Mouse (Mus musculus): ENCODE measurements around the gene Trip4. TPM values are rescaled to one million over a fixed set of nuclear protein-coding genes. Genes with fewer than 3 reads are reported as not detected.
"Not testable (repeated sequence)": the region's sequence is repeated elsewhere in the genome, so short reads cannot be mapped to it uniquely, and the experiment has no call there.

Gene Trip4
- polyA plus RNA-seq, 1 experiment from 2014 or later: 13.1 TPM

GRCm38 (mm10) chr9:65787829-65788344 is 120.7 kb downstream of the Trip4 start:
- no peak for ATAC-seq
- H3K9ac ChIP-seq (ENCODE audit: low read depth, low read length): no peak overlapping the region

DNA sequence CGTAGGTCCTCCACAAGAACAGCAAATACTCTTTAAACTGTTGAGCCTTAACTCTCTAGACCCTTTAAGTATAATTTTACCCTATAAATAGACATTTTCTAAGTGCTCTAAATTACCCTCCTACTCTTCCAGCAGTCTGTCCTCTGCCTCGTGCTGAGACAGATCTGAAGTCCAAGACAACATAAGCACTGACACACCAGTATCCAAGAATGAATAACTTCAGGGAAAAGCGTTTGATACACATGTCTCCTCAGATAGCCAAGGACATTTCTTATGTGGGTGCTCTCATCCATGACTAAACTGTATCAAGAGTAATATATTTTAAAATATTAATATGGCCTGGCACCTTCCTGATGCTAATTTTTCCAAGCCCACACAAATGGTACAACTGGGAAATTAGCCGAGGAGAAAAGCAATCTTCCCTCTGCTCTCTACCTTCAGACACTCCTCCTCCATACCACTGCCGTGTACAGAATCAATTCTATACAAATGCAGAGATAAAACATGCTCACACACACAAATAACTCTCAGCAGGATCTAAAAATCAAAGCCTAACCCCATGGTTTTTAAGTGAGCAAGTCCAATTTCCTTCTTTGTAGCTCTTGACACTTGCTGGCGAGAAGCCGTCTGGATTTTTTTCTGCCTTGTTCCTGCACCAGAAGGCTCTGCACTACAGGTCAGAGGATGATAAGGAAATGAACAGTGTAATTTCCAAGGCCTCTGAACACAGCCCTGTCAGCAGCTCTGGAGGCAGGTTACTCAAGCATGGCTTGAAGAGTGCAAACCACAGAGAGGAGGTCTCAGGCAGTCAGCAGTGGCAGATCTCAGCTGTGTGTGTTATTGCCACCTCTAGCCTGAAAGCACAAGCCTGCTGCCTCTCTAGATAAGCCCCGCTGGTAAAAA is 121.5 kb downstream of the Trip4 start:
- Histone ChIP-seq H3K27me3 (replicated peaks; ENCODE audit: control insufficient read depth, insufficient read depth, low read length) (no peaks in the 10 kb centered on the region), H3K4me1 (replicated peaks; ENCODE audit: control insufficient read depth, insufficient read depth, low read length) (peaks cover 3% of the 10 kb centered on the region; the same call in 1 of the 2 replicates), H3K9me3 (ENCODE audit: control insufficient read depth) (no peaks in the 10 kb centered on the region), H3K36me3 (ENCODE audit: control insufficient read depth, insufficient read depth) (0 out of 2 replicates have a peak, but pooled peaks cover 5% of the 10 kb centered on the region), H3K9ac (ENCODE audit: low read depth, low read length) (no peak overlapping the region), H3K4me3 (ENCODE audit: low read depth, low read length) (no peak overlapping the region), H3K27ac (ENCODE audit: low read depth, low read length) (peak overlapping the region; percentile 77), H3K4me2 (replicated peaks; ENCODE audit: low read depth) (peak overlapping the region; percentile 27; the same call in 1 of the 2 replicates)
- no peak for TF ChIP-seq CTCF (IDR thresholded peaks at IDR 0.05; ENCODE audit: low read depth)
- 28% methylated on average over 8 of the region's 8 CpGs for WGBS
- ATAC-seq: peak; percentile 88

More at GRCm38 (mm10) chr9:65787829-65788344, 120.7 kb downstream of the Trip4 start:
- no peaks in the 10 kb centered on the region for H3K9me3 ChIP-seq (ENCODE audit: control insufficient read depth)
- no peak overlapping the region for H3K4me3 ChIP-seq (ENCODE audit: low read depth, low read length)
- H3K4me1 ChIP-seq (replicated peaks; ENCODE audit: control insufficient read depth, insufficient read depth, low read length): peaks cover 3% of the 10 kb centered on the region; the same call in 1 of the 2 replicates
- 64% methylated on average over 4 of the region's 4 CpGs for WGBS
- H3K27me3 ChIP-seq (replicated peaks; ENCODE audit: control insufficient read depth, insufficient read depth, low read length): no peaks in the 10 kb centered on the region
- H3K27ac ChIP-seq (ENCODE audit: low read depth, low read length): peak overlapping the region; percentile 77
- H3K36me3 ChIP-seq (ENCODE audit: control insufficient read depth, insufficient read depth): 0 out of 2 replicates have a peak, but pooled peaks cover 5% of the 10 kb centered on the region
- no peak for TF ChIP-seq CTCF (IDR thresholded peaks at IDR 0.05; ENCODE audit: low read depth)
- no peak overlapping the region for H3K4me2 ChIP-seq (replicated peaks; ENCODE audit: low read depth)

GRCm38 (mm10) chr9:65785772-65786368 is 122.7 kb downstream of the Trip4 start:
- Histone ChIP-seq H3K4me2 (replicated peaks; ENCODE audit: low read depth) (peak overlapping the region; percentile 28), H3K36me3 (ENCODE audit: control insufficient read depth, insufficient read depth) (0 out of 2 replicates have a peak, but pooled peaks cover 5% of the 10 kb centered on the region), H3K4me1 (replicated peaks; ENCODE audit: control insufficient read depth, insufficient read depth, low read length) (peaks cover under 1% of the 10 kb centered on the region; the same call in 1 of the 2 replicates), H3K27ac (ENCODE audit: low read depth, low read length) (peak overlapping the region; percentile 77), H3K27me3 (replicated peaks; ENCODE audit: control insufficient read depth, insufficient read depth, low read length) (no peaks in the 10 kb centered on the region), H3K4me3 (ENCODE audit: low read depth, low read length) (no peak overlapping the region), H3K9me3 (ENCODE audit: control insufficient read depth) (no peaks in the 10 kb centered on the region), H3K9ac (ENCODE audit: low read depth, low read length) (no peak overlapping the region)
- peak; percentile 64; the same call in 1 of the 2 replicates for ATAC-seq
- 53% methylated on average over 4 of the region's 4 CpGs for WGBS
- TF ChIP-seq CTCF (IDR thresholded peaks at IDR 0.05; ENCODE audit: low read depth): no peak

DNA sequence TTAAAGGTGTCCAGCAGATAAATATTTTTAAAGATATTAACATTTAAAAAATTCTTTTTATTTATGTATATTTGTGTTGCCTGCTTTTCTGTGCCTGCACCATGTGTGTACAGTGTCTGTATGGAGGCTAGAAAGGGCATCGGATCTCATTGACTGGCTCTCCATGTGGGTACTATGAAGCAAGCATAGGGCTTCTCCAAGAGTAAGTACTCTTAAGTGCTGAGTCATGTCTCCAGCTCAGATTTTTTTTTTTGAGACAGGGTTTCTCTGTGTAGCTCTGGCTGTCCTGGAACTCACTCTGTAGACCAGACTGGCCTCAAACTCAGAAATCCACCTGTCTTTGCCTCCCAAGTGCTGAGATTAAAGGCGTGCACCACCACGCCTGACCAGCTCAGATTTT is 129.0 kb downstream of the Trip4 start:
- not testable (repeated sequence) for H3K9ac ChIP-seq (ENCODE audit: low read depth, low read length); H3K9me3 ChIP-seq (ENCODE audit: control insufficient read depth); ATAC-seq; H3K27ac ChIP-seq (ENCODE audit: low read depth, low read length); H3K36me3 ChIP-seq (ENCODE audit: control insufficient read depth, insufficient read depth); H3K4me1 ChIP-seq (replicated peaks; ENCODE audit: control insufficient read depth, insufficient read depth, low read length); H3K4me2 ChIP-seq (replicated peaks; ENCODE audit: low read depth); H3K27me3 ChIP-seq (replicated peaks; ENCODE audit: control insufficient read depth, insufficient read depth, low read length); H3K4me3 ChIP-seq (ENCODE audit: low read depth, low read length)
- 72% methylated on average over 3 of the region's 3 CpGs for WGBS

Other genes with a start within 250 kb of the Trip4 start
- gene Oaz2, start 240.8 kb downstream of the Trip4 start, polyA plus RNA-seq (2015; fragmentation: Nextera tagmentation; extraction: Ambion mirVana): 141 and 152 TPM in 2 replicates
- gene Zfp609, start 81.2 kb downstream of the Trip4 start, polyA plus RNA-seq (2015; fragmentation: Nextera tagmentation; extraction: Ambion mirVana): 3.1 and 3.7 TPM in 2 replicates
- 51.6 and 54.5 TPM in 2 replicates for gene Pclaf, start 18.6 kb downstream of the Trip4 start, polyA plus RNA-seq (2015; fragmentation: Nextera tagmentation; extraction: Ambion mirVana)
- gene Csnk1g1, start 130 bp upstream of the Trip4 start, polyA plus RNA-seq (2015; fragmentation: Nextera tagmentation; extraction: Ambion mirVana): 5.7 and 7.2 TPM in 2 replicates
- 440 and 508 TPM in 2 replicates for gene Ppib, start 151.4 kb upstream of the Trip4 start, polyA plus RNA-seq (2015; fragmentation: Nextera tagmentation; extraction: Ambion mirVana)
- gene Snx22, start 160.9 kb upstream of the Trip4 start, polyA plus RNA-seq (2015; fragmentation: Nextera tagmentation; extraction: Ambion mirVana): 0.98 and 1.4 TPM in 2 replicates
- 122 and 133 TPM in 2 replicates for gene Snx1, start 217.8 kb upstream of the Trip4 start, polyA plus RNA-seq (2015; fragmentation: Nextera tagmentation; extraction: Ambion mirVana)
- 201 and 207 TPM in 2 replicates for gene Ciao2a, start 217.8 kb upstream of the Trip4 start, polyA plus RNA-seq (2015; fragmentation: Nextera tagmentation; extraction: Ambion mirVana)
- gene Dapk2, start 249.4 kb upstream of the Trip4 start, polyA plus RNA-seq (2015; fragmentation: Nextera tagmentation; extraction: Ambion mirVana): 14.7 and 16.9 TPM in 2 replicates

Measured in intestine, postnatal 0 days (tissue).